Mouse (Mus musculus) MEL (cell line): Measurements from ENCODE around the gene Hoxc9. TPM values are rescaled to one million over a fixed set of nuclear protein-coding genes. Genes with fewer than 3 reads are reported as not detected.

Experiments used
- DNase-seq: peaks from one replicate; pipeline ENCODE4 v3.0.0; 2011; ENCODE audit warnings: low read depth, low spot score
- H3K27ac ChIP-seq: 2 replicates; pipeline ENCODE4 v1.5.1; 2012; ENCODE audit warnings: low read depth, mild to moderate bottlenecking, control low read depth, low read length, moderate library complexity; ENCODE audit not compliant: control insufficient read depth
- H3K27me3 ChIP-seq, 2 experiments: fragments of 150-350 bp in 1 of 2; sonication (generic) in 1 of 2; 2 replicates each; pipeline ENCODE4 v1.6.1; 2012; ENCODE audit warnings: low read length in 2 of 2, mild to moderate bottlenecking in 2 of 2, improper control_type of control experiment in 1 of 2, moderate library complexity in 1 of 2; ENCODE audit not compliant: insufficient read depth in 2 of 2, control insufficient read depth in 1 of 2
- H3K36me3 ChIP-seq, 2 experiments: 2 replicates each; pipeline ENCODE4 v1.6.1; 2012 to 2014; ENCODE audit warnings: low read length in 2 of 2, improper control_type of control experiment in 1 of 2, inconsistent platforms in 1 of 2, mild to moderate bottlenecking in 1 of 2; ENCODE audit not compliant: insufficient read depth in 2 of 2, control insufficient read depth in 1 of 2
- H3K4me1 ChIP-seq, 2 experiments: fragments of 150-350 bp in 1 of 2; sonication (generic) in 1 of 2; 2 replicates each; pipeline ENCODE4 v1.6.1; 2012; ENCODE audit warnings: low read length in 2 of 2, improper control_type of control experiment in 1 of 2, mild to moderate bottlenecking in 1 of 2; ENCODE audit not compliant: insufficient read depth in 2 of 2, control insufficient read depth in 1 of 2
- H3K4me3 ChIP-seq, 2 experiments: fragments of 150-350 bp in 1 of 2; sonication (generic) in 1 of 2; 2 replicates each; pipeline ENCODE4 v1.5.1; 2012; ENCODE audit warnings: low read depth in 2 of 2, low read length in 2 of 2, mild to moderate bottlenecking in 2 of 2, moderate library complexity in 2 of 2, control low read depth in 1 of 2, improper control_type of control experiment in 1 of 2; ENCODE audit not compliant: control insufficient read depth in 1 of 2, insufficient read depth in 1 of 2
- H3K79me2 ChIP-seq: 2 replicates; pipeline ENCODE4 v1.6.1; 2012; ENCODE audit warnings: mild to moderate bottlenecking, low read length, moderate library complexity; ENCODE audit not compliant: control insufficient read depth, poor library complexity, insufficient read depth
- H3K9ac ChIP-seq: 2 replicates; pipeline ENCODE4 v1.6.1; 2012; ENCODE audit warnings: low read depth, mild to moderate bottlenecking, control low read depth, low read length, moderate library complexity; ENCODE audit not compliant: control insufficient read depth, poor library complexity, severe bottlenecking
- H3K9me3 ChIP-seq: fragments of 150-350 bp; sonication (generic); replicated peaks from 2 replicates; pipeline ENCODE4 v1.6.1; 2012; ENCODE audit warnings: mild to moderate bottlenecking, low read length, improper control_type of control experiment, moderate library complexity; ENCODE audit not compliant: insufficient read depth
- BHLHE40 ChIP-seq: IDR thresholded peaks from 2 replicates; pipeline ENCODE4 v1.6.1; 2012; ENCODE audit warnings: low read depth, mild to moderate bottlenecking, inconsistent platforms, low read length, improper control_type of control experiment, borderline replicate concordance
- CHD2 ChIP-seq: IDR thresholded peaks from 2 replicates; pipeline ENCODE4 v1.6.1; 2011; ENCODE audit warnings: low read length, improper control_type of control experiment
- CTCF ChIP-seq, 3 experiments: IDR thresholded peaks in 2 of 3; conservative IDR thresholded peaks in 1 of 3; 2 replicates each; pipeline ENCODE4 v1.5.1; 2011 to 2012; ENCODE audit warnings: low read length in 3 of 3, low read depth in 2 of 3, mild to moderate bottlenecking in 2 of 3, improper control_type of control experiment in 1 of 3, inconsistent platforms in 1 of 3, mixed read lengths in 1 of 3, moderate library complexity in 1 of 3; ENCODE audit not compliant: control insufficient read depth in 1 of 3, insufficient read depth in 1 of 3, poor library complexity in 1 of 3, severe bottlenecking in 1 of 3
- EP300 ChIP-seq, 2 experiments: IDR thresholded peaks; 2 replicates each; pipeline ENCODE4 v1.6.1; 2011; ENCODE audit warnings: improper control_type of control experiment in 2 of 2, low read length in 2 of 2, low read depth in 1 of 2, mild to moderate bottlenecking in 1 of 2
- ETS1 ChIP-seq: IDR thresholded peaks from 2 replicates; pipeline ENCODE4 v1.6.1; 2012; ENCODE audit warnings: low read depth, mild to moderate bottlenecking, inconsistent platforms, low read length, improper control_type of control experiment, moderate library complexity
- KAT2A ChIP-seq: conservative IDR thresholded peaks from 2 replicates; pipeline ENCODE4 v1.6.1; 2012; ENCODE audit warnings: low read depth, low read length, improper control_type of control experiment, inconsistent platforms
- MAFK ChIP-seq: IDR thresholded peaks from 2 replicates; pipeline ENCODE4 v1.6.1; 2011; ENCODE audit warnings: low read depth, mild to moderate bottlenecking, low read length, improper control_type of control experiment, borderline replicate concordance
- MEF2A ChIP-seq: IDR thresholded peaks from 2 replicates; pipeline ENCODE4 v1.6.1; 2014; ENCODE audit warnings: low read depth, mild to moderate bottlenecking, inconsistent platforms, low read length, improper control_type of control experiment; ENCODE audit not compliant: poor library complexity, insufficient replicate concordance, severe bottlenecking; ENCODE audit errors: extremely low read depth
- MXI1 ChIP-seq: IDR thresholded peaks from 2 replicates; pipeline ENCODE4 v1.6.1; 2011; ENCODE audit warnings: mild to moderate bottlenecking, low read depth, low read length, improper control_type of control experiment
- MYB ChIP-seq: IDR thresholded peaks from 2 replicates; pipeline ENCODE4 v1.6.1; 2011; ENCODE audit warnings: mild to moderate bottlenecking, low read depth, low read length, improper control_type of control experiment
- POLR2A ChIP-seq, 2 experiments: IDR thresholded peaks; 2 replicates each; pipeline ENCODE4 v1.6.1; 2011 to 2012; ENCODE audit warnings: low read length in 2 of 2, mild to moderate bottlenecking in 2 of 2, control low read depth in 1 of 2, improper control_type of control experiment in 1 of 2, low read depth in 1 of 2, moderate library complexity in 1 of 2; ENCODE audit not compliant: control insufficient read depth in 1 of 2, insufficient read depth in 1 of 2, poor library complexity in 1 of 2
- SMC3 ChIP-seq: IDR thresholded peaks from 2 replicates; pipeline ENCODE4 v1.6.1; 2011; ENCODE audit warnings: low read depth, low read length, improper control_type of control experiment
- USF1 ChIP-seq: IDR thresholded peaks from 2 replicates; pipeline ENCODE4 v1.6.1; 2014; ENCODE audit warnings: low read depth, mild to moderate bottlenecking, inconsistent platforms, low read length, improper control_type of control experiment, moderate library complexity
- ZC3H11A ChIP-seq: IDR thresholded peaks from 2 replicates; pipeline ENCODE4 v1.6.1; 2012; ENCODE audit warnings: low read depth, mild to moderate bottlenecking, inconsistent platforms, low read length, improper control_type of control experiment
- ZKSCAN1 ChIP-seq: IDR thresholded peaks from 2 replicates; pipeline ENCODE4 v1.6.1; 2012; ENCODE audit warnings: low read depth, mild to moderate bottlenecking, inconsistent platforms, low read length, improper control_type of control experiment, moderate library complexity
- ZMIZ1 ChIP-seq: IDR thresholded peaks from 2 replicates; pipeline ENCODE4 v1.6.1; 2012; ENCODE audit warnings: low read depth, mild to moderate bottlenecking, inconsistent platforms, low read length, improper control_type of control experiment, moderate library complexity
- ZNF384 ChIP-seq: IDR thresholded peaks from 2 replicates; pipeline ENCODE4 v1.6.1; 2012; ENCODE audit warnings: low read depth, mild to moderate bottlenecking, inconsistent platforms, low read length, improper control_type of control experiment
- polyA plus RNA-seq, 2 experiments: library from polyadenylated mRNA; stranded (reverse) in 1 of 2; unstranded in 1 of 2; fragments of >175 nt in 1 of 2; fragments of >200 nt in 1 of 2; gene quantifications; 2 replicates each; pipeline versions ENCODE4 v1.2.1 to v1.2.4; 2012; ENCODE audit warnings: low replicate concordance in 2 of 2, low read depth in 1 of 2; ENCODE audit not compliant: insufficient read length in 2 of 2, insufficient read depth in 1 of 2, missing spikeins in 1 of 2
- total RNA-seq: library from RNA; depleted of rRNA; stranded (reverse); fragments of 300-350 nt; gene quantifications from 2 replicates; pipeline ENCODE4 v1.2.3, GENCODE M21; 2012

Gene Hoxc9
- total and polyA plus RNA-seq, 3 experiments, result 4.1 to 400 (median 9.5) TPM

GRCm38 (mm10) chr15:102953561-102953960 lies 22.7 kb upstream of the Hoxc9 start:
- H3K27me3 ChIP-seq, result peaks cover 25 to 37% of the 10 kb centered on the region in 2 experiments

GRCm38 (mm10) chr15:102954192-102955006 lies 21.8 kb upstream of the Hoxc9 start, which contains the start of gene Hoxc11:
Gene Hoxc11, plus strand, starts transcription at chr15:102954427.
- Histone ChIP-seq H3K36me3 (no peaks in the 10 kb centered on the region), H3K4me3 (no peak within 1 kb of the TSS), H3K4me1 (no peaks in the 10 kb centered on the region), H3K27ac (no peak within 1 kb of the TSS), H3K9me3 (no peaks in the 10 kb centered on the region), H3K79me2 (no peaks in the 10 kb centered on the region), H3K9ac (no peak within 1 kb of the TSS), H3K27me3 (peaks cover 26 to 43% of the 10 kb centered on the region in 2 experiments)
- no peak for TF ChIP-seq MYB
- TF ChIP-seq ZMIZ1, result no peak
- TF ChIP-seq CHD2, result no peak
- no peak for TF ChIP-seq MEF2A
- TF ChIP-seq CTCF (IDR thresholded peaks at IDR 0.05 in 2 of 3, conservative IDR thresholded peaks at IDR 0.05 in 1 of 3; ENCODE audit: control insufficient read depth in 1 of 3, insufficient read depth in 1 of 3, low read depth in 2 of 3, low read length in 3 of 3, poor library complexity in 1 of 3, severe bottlenecking in 1 of 3), result no peak
- TF ChIP-seq POLR2A (IDR thresholded peaks at IDR 0.05; ENCODE audit: control insufficient read depth in 1 of 2, insufficient read depth in 1 of 2, low read depth in 1 of 2, low read length in 2 of 2, poor library complexity in 1 of 2), result no peak
- no peak for TF ChIP-seq SMC3
- TF ChIP-seq EP300 (IDR thresholded peaks at IDR 0.05; ENCODE audit: low read depth in 1 of 2, low read length in 2 of 2), result no peak
- TF ChIP-seq MXI1, result no peak
- no peak for TF ChIP-seq ZC3H11A
- no peak for TF ChIP-seq ZKSCAN1
- DNase-seq, result no peak

More at GRCm38 (mm10) chr15:102953561-102953960, 22.7 kb upstream of the Hoxc9 start:
- DNase-seq, result no peak
- TF ChIP-seq ETS1, result no peak
- no peak for TF ChIP-seq BHLHE40
- TF ChIP-seq EP300 (IDR thresholded peaks at IDR 0.05; ENCODE audit: low read depth in 1 of 2, low read length in 2 of 2), result no peak
- no peak for TF ChIP-seq KAT2A
- no peak for TF ChIP-seq ZNF384
- no peak for TF ChIP-seq USF1
- TF ChIP-seq MAFK, result no peak
- TF ChIP-seq SMC3, result no peak
- no peak for TF ChIP-seq ZMIZ1
- no peak for TF ChIP-seq CHD2
- Histone ChIP-seq H3K36me3 (no peaks in the 10 kb centered on the region), H3K9me3 (no peaks in the 10 kb centered on the region), H3K9ac (no peak overlapping the region), H3K27ac (no peak overlapping the region), H3K4me3 (no peak overlapping the region), H3K79me2 (no peaks in the 10 kb centered on the region), H3K4me1 (no peaks in the 10 kb centered on the region)
